Mouse (Mus musculus): Measurements from ENCODE around the gene Rab3ip. TPM values are rescaled to one million over a fixed set of nuclear protein-coding genes. Genes with fewer than 3 reads are reported as not detected.

Gene Rab3ip
- polyA plus RNA-seq, 1 experiment from 2014 or later = 41.5 TPM

- no peak for DNase-seq (ENCODE audit: extremely low spot score, low spot score)
- H3K4me3 ChIP-seq = no peak overlapping the region
- no peaks in the 10 kb centered on the region for H3K9me3 ChIP-seq
- H3K27ac ChIP-seq = no peak overlapping the region
- H3K36me3 ChIP-seq (replicated peaks) = no peaks in the 10 kb centered on the region
- no peaks in the 10 kb centered on the region for H3K4me1 ChIP-seq
- 92% methylated on average over 12 of the region's 12 CpGs for WGBS
- H3K27me3 ChIP-seq (ENCODE audit: poor library complexity, severe bottlenecking) = no peaks in the 10 kb centered on the region
Observed at GRCm38 (mm10) chr10:116871329-116872015, 79.1 kb downstream of the Rab3ip start.

- no peak overlapping the region for H3K27ac ChIP-seq
- H3K27me3 ChIP-seq (ENCODE audit: poor library complexity, severe bottlenecking) = no peaks in the 10 kb centered on the region
- no peak overlapping the region for H3K4me3 ChIP-seq
- DNase-seq (ENCODE audit: extremely low spot score, low spot score) = no peak
- no peaks in the 10 kb centered on the region for H3K4me1 ChIP-seq
- no peaks in the 10 kb centered on the region for H3K36me3 ChIP-seq (replicated peaks)
- H3K9me3 ChIP-seq = no peaks in the 10 kb centered on the region
- 85% methylated on average over 6 of the region's 6 CpGs for WGBS
Observed at GRCm38 (mm10) chr10:116870819-116871218, 79.8 kb downstream of the Rab3ip start.

Other genes with a start within 250 kb of the Rab3ip start
- gene Myrfl, start 53.9 kb downstream of the Rab3ip start, polyA plus RNA-seq (2016; fragmentation: Nextera tagmentation; extraction: Ambion mirVana) = 0.07 TPM in 1 of 2 replicates, not detected in the other
- not detected in 2 replicates for gene Gm10271, start 21.8 kb upstream of the Rab3ip start, polyA plus RNA-seq (2016; fragmentation: Nextera tagmentation; extraction: Ambion mirVana)
- not detected in 2 replicates for gene Best3, start 35.5 kb upstream of the Rab3ip start, polyA plus RNA-seq (2016; fragmentation: Nextera tagmentation; extraction: Ambion mirVana)
- not detected in 2 replicates for gene Lrrc10, start 94.6 kb upstream of the Rab3ip start, polyA plus RNA-seq (2016; fragmentation: Nextera tagmentation; extraction: Ambion mirVana)
- gene Cct2, start 113.0 kb upstream of the Rab3ip start, polyA plus RNA-seq (2016; fragmentation: Nextera tagmentation; extraction: Ambion mirVana) = 332 and 337 TPM in 2 replicates
- 15.8 and 18.1 TPM in 2 replicates for gene Frs2, start 197.8 kb upstream of the Rab3ip start, polyA plus RNA-seq (2016; fragmentation: Nextera tagmentation; extraction: Ambion mirVana)

Measured in forebrain, embryonic 10.5 days (tissue).